In genomic region chr2:129594569-129594968, GRCm38 (mm10) we compare ENCODE assay signal across 10 mouse cellular contexts. TPM values are rescaled to one million over a fixed set of nuclear protein-coding genes. Genes with fewer than 3 reads are reported as not detected.
DNase-seq lines count a peak whose midpoint lies in the region; ATAC-seq and TF ChIP-seq lines count a peak whose summit lies in the region.
"Had no signal": no experiment of that assay in that cellular context is flagged by ENCODE, and none has a peak within 500 bp of the region (broad histone marks: within the 10 kb centered on the region; RNA-seq: fewer than 3 reads in every experiment).

No protein-coding gene starts in this region.

- no peak overlapping the region for H3K27ac ChIP-seq in lung, embryonic 15.5 days
- no peak overlapping the region for H3K27ac ChIP-seq in limb, embryonic 14.5 days (replicated peaks; ENCODE audit: low read depth, low read length)
- no peak overlapping the region for H3K27ac ChIP-seq in stomach, embryonic 14.5 days (ENCODE audit: low read length)

- 68% methylated on average over 4 of the region's 4 CpGs for WGBS in lung, embryonic 15.5 days
- 64% methylated on average over 4 of the region's 4 CpGs for WGBS in limb, embryonic 14.5 days
- WGBS in stomach, embryonic 14.5 days, result 63% methylated on average over 4 of the region's 4 CpGs

- no peak overlapping the region for H3K9ac ChIP-seq in lung, embryonic 15.5 days
- 0 out of 2 replicates have a peak overlapping the region, but pooled peaks have one; percentile 86 for H3K9ac ChIP-seq in limb, embryonic 14.5 days (ENCODE audit: low read depth, low read length, severe bottlenecking)
- no peak overlapping the region for H3K9ac ChIP-seq in stomach, embryonic 14.5 days (replicated peaks; ENCODE audit: low read depth, low read length)

- peak overlapping the region; percentile 89 for H3K4me2 ChIP-seq in lung, embryonic 15.5 days
- H3K4me2 ChIP-seq in limb, embryonic 14.5 days (replicated peaks; ENCODE audit: low read depth, low read length, severe bottlenecking), result peak overlapping the region; percentile 64
- H3K4me2 ChIP-seq in stomach, embryonic 14.5 days (replicated peaks; ENCODE audit: low read depth, low read length), result peak overlapping the region; percentile 85

- no peak for ATAC-seq in lung, embryonic 15.5 days (ENCODE audit: borderline replicate concordance, extremely low read depth, low FRiP score, low TSS enrichment)
- ATAC-seq in limb, embryonic 14.5 days (ENCODE audit: low FRiP score, low read depth), result no peak
- ATAC-seq in stomach, embryonic 14.5 days (ENCODE audit: insufficient number of reproducible peaks, insufficient read depth, low FRiP score, low read depth), result no peak
- ATAC-seq: activated CD4-positive, CD25-positive, alpha-beta regulatory T cell, adult 4 months had no signal

- H3K4me1 ChIP-seq in lung, embryonic 15.5 days, result peaks cover 12% of the 10 kb centered on the region; the same call in 1 of the 2 replicates
- peaks cover 10% of the 10 kb centered on the region for H3K4me1 ChIP-seq in limb, embryonic 14.5 days (ENCODE audit: control insufficient read depth, insufficient read depth, low read length)
- peaks cover 13% of the 10 kb centered on the region; the same call in 1 of the 2 replicates for H3K4me1 ChIP-seq in stomach, embryonic 14.5 days (ENCODE audit: control insufficient read depth, insufficient read depth, low read length)

- no peaks in the 10 kb centered on the region for H3K27me3 ChIP-seq in lung, embryonic 15.5 days
- no peaks in the 10 kb centered on the region for H3K27me3 ChIP-seq in limb, embryonic 14.5 days (ENCODE audit: control insufficient read depth, insufficient read depth, low read length)
- no peaks in the 10 kb centered on the region for H3K27me3 ChIP-seq in stomach, embryonic 14.5 days (ENCODE audit: control insufficient read depth, insufficient read depth, low read length)

- peak overlapping the region; percentile 74 for H3K4me3 ChIP-seq in lung, embryonic 15.5 days
- H3K4me3 ChIP-seq in limb, embryonic 14.5 days (replicated peaks; ENCODE audit: low read length), result peak overlapping the region; percentile 68
- H3K4me3 ChIP-seq in stomach, embryonic 14.5 days (ENCODE audit: low read depth, low read length), result peak overlapping the region; percentile 73
- H3K4me3 ChIP-seq: myocyte had no signal

- no peaks in the 10 kb centered on the region for H3K9me3 ChIP-seq in lung, embryonic 15.5 days
- no peaks in the 10 kb centered on the region for H3K9me3 ChIP-seq in limb, embryonic 14.5 days (ENCODE audit: control insufficient read depth, low read length)
- no peaks in the 10 kb centered on the region for H3K9me3 ChIP-seq in stomach, embryonic 14.5 days (ENCODE audit: control insufficient read depth, low read depth, low read length)

- TF ChIP-seq POLR2A in limb, embryonic 14.5 days (IDR thresholded peaks at IDR 0.05; ENCODE audit: borderline replicate concordance, extremely low read depth, insufficient read depth, insufficient read length), result no peak

- peak; percentile 22 to 44 for DNase-seq in cerebellum, adult 18-20 months
- no peak for DNase-seq in cerebellum, postnatal 4 days (ENCODE audit: low spot score in 2 of 2)
- DNase-seq in lung, postnatal 14 days, result no peak
- DNase-seq in limb, embryonic 14.5 days (ENCODE audit: low spot score), result no peak
- DNase-seq in urinary bladder, postnatal 25 days (ENCODE audit: low spot score), result no peak
- DNase-seq in adrenal gland, adult 18-20 months (ENCODE audit: low spot score in 2 of 2), result no peak

- H3K36me3 ChIP-seq in lung, embryonic 15.5 days, result no peaks in the 10 kb centered on the region
- no peaks in the 10 kb centered on the region for H3K36me3 ChIP-seq in limb, embryonic 14.5 days (ENCODE audit: control insufficient read depth, insufficient read depth, low read length)
- no peaks in the 10 kb centered on the region for H3K36me3 ChIP-seq in stomach, embryonic 14.5 days (ENCODE audit: control insufficient read depth, insufficient read depth, low read length)

RNA-seq across cellular contexts. Expression of gene Sirpa, which starts 1.9 kb away (rescaled TPM):
- polyA plus RNA-seq in lung, embryonic 15.5 days (2015; fragmentation: Nextera tagmentation; extraction: Ambion mirVana), result 18.4 and 20.6 TPM in 2 replicates
- 39.6 and 40.2 TPM in 2 replicates for polyA plus RNA-seq in limb, embryonic 14.5 days (2012; rRNA removed)
- 34.0 and 34.7 TPM in 2 replicates for polyA plus RNA-seq in limb, embryonic 14.5 days (2014; fragmentation: Nextera tagmentation; extraction: Ambion mirVana)
- 27.4 and 30.2 TPM in 2 replicates for polyA plus RNA-seq in stomach, embryonic 14.5 days (2014; fragmentation: Nextera tagmentation; extraction: Ambion mirVana)
- 10 to 100 TPM; 42.1 to 60.6 TPM for total RNA-seq in adrenal gland, adult 18-20 months (2021)

RNA-seq across cellular contexts. Expression of gene F830045P16Rik, which starts 58.2 kb away (rescaled TPM):
- polyA plus RNA-seq in lung, embryonic 15.5 days (2015; fragmentation: Nextera tagmentation; extraction: Ambion mirVana), result not detected in 2 replicates
- 0.22 and 0.34 TPM in 2 replicates for polyA plus RNA-seq in limb, embryonic 14.5 days (2012; rRNA removed)
- 0.22 and 0.23 TPM in 2 replicates for polyA plus RNA-seq in limb, embryonic 14.5 days (2014; fragmentation: Nextera tagmentation; extraction: Ambion mirVana)
- not detected in 2 replicates for polyA plus RNA-seq in stomach, embryonic 14.5 days (2014; fragmentation: Nextera tagmentation; extraction: Ambion mirVana)
- not detected for total RNA-seq in adrenal gland, adult 18-20 months (2021)
- polyA plus RNA-seq: activated CD4-positive, CD25-positive, alpha-beta regulatory T cell, adult 4 months; myocyte had no signal

Comparison
In these comparisons a context has a peak if more than half of its experiments do, and no peak if none do; other contexts are left out.
1. DNase-seq: peak in cerebellum, adult 18-20 months (2 of 2); none in cerebellum, postnatal 4 days (0 of 2), lung, postnatal 14 days (single experiment), limb, embryonic 14.5 days (single experiment), urinary bladder, postnatal 25 days (single experiment) and adrenal gland, adult 18-20 months (0 of 2).
2. Peak in every context shown above with its lines, with median percentiles within 50 percentile points of each other: H3K4me2 ChIP-seq and H3K4me3 ChIP-seq.